Mouse (Mus musculus) limb, embryonic 15.5 days (tissue): Measurements from ENCODE around the gene Dpp7. TPM values are rescaled to one million over a fixed set of nuclear protein-coding genes. Genes with fewer than 3 reads are reported as not detected.

Source experiments
- ATAC-seq: fragments of 200-750 bp; cut with Nextera tagmentation; 2 replicates; pipeline ENCODE4 v1.8.0; 2017; ENCODE audit warnings: low read depth, moderate TSS enrichment; ENCODE audit not compliant: insufficient number of reproducible peaks, low FRiP score, low TSS enrichment
- H3K27ac ChIP-seq: fragments of 300-500 bp; sonication (generic); 2 replicates; pipeline ENCODE4 v1.5.1; 2015; ENCODE audit warnings: moderate library complexity, mild to moderate bottlenecking, inconsistent platforms
- H3K27me3 ChIP-seq: fragments of 300-500 bp; sonication (generic); 2 replicates; pipeline ENCODE4 v1.6.1; 2015; ENCODE audit warnings: inconsistent platforms
- H3K36me3 ChIP-seq: fragments of 300-500 bp; sonication (generic); 2 replicates; pipeline ENCODE4 v1.6.1; 2015; ENCODE audit warnings: inconsistent platforms
- H3K4me1 ChIP-seq: fragments of 300-500 bp; sonication (generic); 2 replicates; pipeline ENCODE4 v1.6.1; 2015; ENCODE audit warnings: inconsistent platforms
- H3K4me2 ChIP-seq: fragments of 300-500 bp; sonication (generic); 2 replicates; pipeline ENCODE4 v1.6.1; 2015; ENCODE audit warnings: mild to moderate bottlenecking, inconsistent platforms
- H3K4me3 ChIP-seq: fragments of 300-500 bp; sonication (generic); 2 replicates; pipeline ENCODE4 v1.5.1; 2015; ENCODE audit warnings: mild to moderate bottlenecking, inconsistent platforms
- H3K9ac ChIP-seq: fragments of 300-500 bp; sonication (generic); 2 replicates; pipeline ENCODE4 v1.6.1; 2015; ENCODE audit warnings: inconsistent platforms
- H3K9me3 ChIP-seq: fragments of 300-500 bp; sonication (generic); 2 replicates; pipeline ENCODE4 v1.6.1; 2016; ENCODE audit warnings: inconsistent platforms
- WGBS: fragments of 180-500 bp; shearing (Covaris S2); methylation state at CpG from one replicate; pipeline ENCODE4 v1.1.7; 2015; 5-methylcytosine and 5-hydroxymethylcytosine counted together
- polyA plus RNA-seq: library from polyadenylated mRNA; unstranded; fragments of >200 nt; fragmentation: Nextera tagmentation; extraction: Ambion mirVana; gene quantifications from 2 replicates; pipeline ENCODE4 v1.2.1, GENCODE M21; 2015

Dpp7 gene
- polyA plus RNA-seq, 1 experiment from 2014 or later: 24.0 TPM

- ATAC-seq: no peak
- H3K4me1 ChIP-seq: peaks cover 20% of the 10 kb centered on the region
- H3K36me3 ChIP-seq: peaks cover 27% of the 10 kb centered on the region
- H3K4me3 ChIP-seq: peak overlapping the region; percentile 68
- H3K4me2 ChIP-seq: peak overlapping the region; percentile 89
- H3K9me3 ChIP-seq: no peaks in the 10 kb centered on the region
- no peaks in the 10 kb centered on the region for H3K27me3 ChIP-seq
- no peak overlapping the region for H3K27ac ChIP-seq
- 62% methylated on average over 9 of the region's 9 CpGs for WGBS
- no peak overlapping the region for H3K9ac ChIP-seq
Observed at GRCm38 (mm10) chr2:25331470-25331869, 24.7 kb downstream of the Dpp7 start.

GRCm38 (mm10) chr2:25328440-25328839, 27.7 kb downstream of the Dpp7 start:
- ATAC-seq: no peak
- Histone ChIP-seq H3K27ac (no peak overlapping the region), H3K9me3 (no peaks in the 10 kb centered on the region), H3K4me3 (no peak overlapping the region), H3K4me2 (no peak overlapping the region), H3K4me1 (peaks cover 12% of the 10 kb centered on the region), H3K27me3 (no peaks in the 10 kb centered on the region; the same call in 1 of the 2 replicates), H3K9ac (no peak overlapping the region), H3K36me3 (no peaks in the 10 kb centered on the region)
- WGBS: 35% methylated on average over 7 of the region's 7 CpGs

- WGBS: 72% methylated on average over 2 of the region's 2 CpGs
- H3K9ac ChIP-seq: no peak overlapping the region
Observed at GRCm38 (mm10) chr2:25326036-25326435, 30.1 kb downstream of the Dpp7 start.

GRCm38 (mm10) chr2:25320084-25320483, 36.1 kb downstream of the Dpp7 start:
- Histone ChIP-seq H3K9ac (no peak overlapping the region), H3K4me1 (peaks cover 10% of the 10 kb centered on the region), H3K9me3 (no peaks in the 10 kb centered on the region), H3K4me3 (no peak overlapping the region), H3K36me3 (no peaks in the 10 kb centered on the region), H3K27me3 (peaks cover 61% of the 10 kb centered on the region), H3K4me2 (no peak overlapping the region), H3K27ac (no peak overlapping the region)
- ATAC-seq: no peak
- 11% methylated on average over 2 of the region's 2 CpGs for WGBS

More at GRCm38 (mm10) chr2:25326036-25326435, 30.1 kb downstream of the Dpp7 start:
- Histone ChIP-seq H3K27ac (no peak overlapping the region), H3K4me2 (no peak overlapping the region), H3K27me3 (peaks cover 13% of the 10 kb centered on the region), H3K4me1 (no peaks in the 10 kb centered on the region), H3K9me3 (no peaks in the 10 kb centered on the region), H3K36me3 (no peaks in the 10 kb centered on the region), H3K4me3 (no peak overlapping the region)
- ATAC-seq: no peak

GRCm38 (mm10) chr2:25318971-25319773, 37.0 kb downstream of the Dpp7 start, which contains the start of gene Grin1:
TSS of gene Grin1 (minus strand) at chr2:25319187.
- no peaks in the 10 kb centered on the region for H3K36me3 ChIP-seq
- H3K27ac ChIP-seq: no peak within 1 kb of the TSS
- H3K9ac ChIP-seq: no peak within 1 kb of the TSS
- peaks cover 10% of the 10 kb centered on the region for H3K4me1 ChIP-seq
- H3K27me3 ChIP-seq: peaks cover 68% of the 10 kb centered on the region
- ATAC-seq: peak; percentile 56; the same call in 1 of the 2 replicates
- WGBS: 10% methylated on average over 58 of the region's 58 CpGs
- H3K4me3 ChIP-seq: peak within 1 kb of the TSS; percentile 33
- peak within 1 kb of the TSS; percentile 54 for H3K4me2 ChIP-seq
- H3K9me3 ChIP-seq: no peaks in the 10 kb centered on the region

- H3K36me3 ChIP-seq: no peaks in the 10 kb centered on the region
- H3K9ac ChIP-seq: no peak overlapping the region
- ATAC-seq: no peak
- peak overlapping the region; percentile 54 for H3K4me2 ChIP-seq
- WGBS: 6% methylated on average over 31 of the region's 31 CpGs
- H3K9me3 ChIP-seq: no peaks in the 10 kb centered on the region
- no peak overlapping the region for H3K27ac ChIP-seq
- H3K4me1 ChIP-seq: peaks cover 10% of the 10 kb centered on the region
- peaks cover 75% of the 10 kb centered on the region for H3K27me3 ChIP-seq
- H3K4me3 ChIP-seq: peak overlapping the region; percentile 33
Observed at GRCm38 (mm10) chr2:25318119-25318966, 37.8 kb downstream of the Dpp7 start.

GRCm38 (mm10) chr2:25311491-25311891, 44.7 kb downstream of the Dpp7 start:
- H3K4me2 ChIP-seq: no peak overlapping the region
- no peak overlapping the region for H3K27ac ChIP-seq
- ATAC-seq: 0 out of 2 replicates have a peak, but pooled peaks have one; percentile 17
- H3K36me3 ChIP-seq: no peaks in the 10 kb centered on the region
- H3K4me1 ChIP-seq: no peaks in the 10 kb centered on the region
- H3K9me3 ChIP-seq: no peaks in the 10 kb centered on the region
- 4% methylated on average over 11 of the region's 11 CpGs for WGBS
- no peak overlapping the region for H3K4me3 ChIP-seq
- no peak overlapping the region for H3K9ac ChIP-seq
- peaks cover 88% of the 10 kb centered on the region for H3K27me3 ChIP-seq

GRCm38 (mm10) chr2:25310969-25311368, 45.2 kb downstream of the Dpp7 start:
- H3K4me2 ChIP-seq: no peak overlapping the region
- H3K27me3 ChIP-seq: peaks cover 88% of the 10 kb centered on the region
- H3K9me3 ChIP-seq: no peaks in the 10 kb centered on the region
- H3K4me3 ChIP-seq: no peak overlapping the region
- WGBS: 1% methylated on average over 22 of the region's 22 CpGs
- ATAC-seq: no peak
- H3K9ac ChIP-seq: no peak overlapping the region
- no peaks in the 10 kb centered on the region for H3K36me3 ChIP-seq
- H3K27ac ChIP-seq: no peak overlapping the region
- H3K4me1 ChIP-seq: no peaks in the 10 kb centered on the region

GRCm38 (mm10) chr2:25310180-25310579, 46.0 kb downstream of the Dpp7 start:
- peaks cover 93% of the 10 kb centered on the region for H3K27me3 ChIP-seq
- H3K4me1 ChIP-seq: peaks cover 5% of the 10 kb centered on the region
- WGBS: 52% methylated on average over 10 of the region's 10 CpGs
- H3K4me2 ChIP-seq: no peak overlapping the region
- H3K4me3 ChIP-seq: no peak overlapping the region
- no peaks in the 10 kb centered on the region for H3K36me3 ChIP-seq
- no peaks in the 10 kb centered on the region for H3K9me3 ChIP-seq
- ATAC-seq: no peak
- H3K9ac ChIP-seq: no peak overlapping the region
- no peak overlapping the region for H3K27ac ChIP-seq

DNA sequence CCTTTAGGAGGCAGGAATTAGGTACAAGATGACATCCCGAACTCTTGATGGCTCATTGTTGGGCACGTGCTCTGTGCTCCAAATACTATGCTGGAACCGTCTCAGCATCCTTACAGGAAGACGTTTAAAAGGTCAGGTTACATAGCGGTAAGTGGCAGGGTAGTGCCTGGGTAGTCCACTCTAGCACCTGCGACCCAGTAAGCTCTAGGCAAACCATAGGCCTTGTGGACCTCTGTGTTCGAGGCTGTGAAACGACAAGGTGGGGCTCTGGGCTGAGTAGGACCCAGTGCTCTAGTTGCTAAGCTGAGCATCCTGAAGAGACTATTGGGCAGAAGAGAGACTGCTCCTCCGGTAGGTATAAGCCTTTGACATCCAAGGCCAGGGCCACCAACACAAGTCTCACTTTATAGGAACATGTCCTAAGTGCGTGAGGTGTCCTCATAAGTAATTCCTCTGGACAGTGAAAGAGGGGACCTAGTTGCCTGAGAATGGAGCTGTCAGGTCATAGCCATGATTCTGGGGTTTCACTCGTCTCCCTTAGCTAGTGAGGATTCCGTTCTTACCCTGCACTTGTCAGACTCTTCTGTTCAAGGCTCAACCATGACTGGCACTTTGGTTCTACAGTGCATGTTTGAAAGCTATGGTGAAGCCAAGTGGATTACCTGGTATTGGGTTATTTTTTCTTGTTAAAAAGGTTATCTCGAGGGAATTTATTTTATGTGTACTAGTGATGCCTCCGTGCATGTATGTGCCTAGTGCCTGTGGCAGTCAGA, 50.4 kb downstream of the Dpp7 start:
- Histone ChIP-seq H3K4me1 (peaks cover 13% of the 10 kb centered on the region), H3K27ac (no peak overlapping the region), H3K4me2 (peak overlapping the region; percentile 81), H3K9ac (no peak overlapping the region; the same call in 1 of the 2 replicates), H3K27me3 (peaks cover 76% of the 10 kb centered on the region), H3K36me3 (no peaks in the 10 kb centered on the region), H3K9me3 (no peaks in the 10 kb centered on the region), H3K4me3 (peak overlapping the region; percentile 43)
- ATAC-seq: no peak
- WGBS: 46% methylated on average over 14 of the region's 14 CpGs
